Mouse (Mus musculus) kidney, embryonic 15.5 days (tissue): Measurements from ENCODE around the gene Timd4. TPM values are rescaled to one million over a fixed set of nuclear protein-coding genes. Genes with fewer than 3 reads are reported as not detected.

ENCODE experiments used
- ATAC-seq: fragments of 200-750 bp; cut with Nextera tagmentation; replicated peaks from 2 replicates; pipeline ENCODE4 v1.8.0; 2017; ENCODE audit warnings: moderate TSS enrichment; ENCODE audit not compliant: low FRiP score
- H3K27ac ChIP-seq: fragments of 300-500 bp; sonication (generic); 2 replicates; pipeline ENCODE4 v1.5.1; 2015; ENCODE audit warnings: mild to moderate bottlenecking, inconsistent platforms
- H3K27me3 ChIP-seq: fragments of 300-500 bp; sonication (generic); 2 replicates; pipeline ENCODE4 v1.6.1; 2015; ENCODE audit warnings: inconsistent platforms
- H3K36me3 ChIP-seq: fragments of 300-500 bp; sonication (generic); 2 replicates; pipeline ENCODE4 v1.6.1; 2015; ENCODE audit warnings: inconsistent platforms
- H3K4me1 ChIP-seq: fragments of 300-500 bp; sonication (generic); 2 replicates; pipeline ENCODE4 v1.6.1; 2015; ENCODE audit warnings: inconsistent platforms
- H3K4me2 ChIP-seq: fragments of 300-500 bp; sonication (generic); 2 replicates; pipeline ENCODE4 v1.6.1; 2015; ENCODE audit warnings: moderate library complexity, mild to moderate bottlenecking, inconsistent platforms
- H3K4me3 ChIP-seq: fragments of 300-500 bp; sonication (generic); replicated peaks from 2 replicates; pipeline ENCODE4 v1.5.1; 2015; ENCODE audit warnings: mild to moderate bottlenecking, inconsistent platforms
- H3K9ac ChIP-seq: fragments of 300-500 bp; sonication (generic); 2 replicates; pipeline ENCODE4 v1.6.1; 2015; ENCODE audit warnings: mild to moderate bottlenecking, inconsistent platforms
- H3K9me3 ChIP-seq: fragments of 300-500 bp; sonication (generic); replicated peaks from 2 replicates; pipeline ENCODE4 v1.6.1; 2016; ENCODE audit warnings: inconsistent platforms
- WGBS: fragments of 180-500 bp; shearing (Covaris S2); methylation state at CpG from one replicate; pipeline ENCODE4 v1.1.7; 2015; ENCODE audit warnings: mixed read lengths; 5-methylcytosine and 5-hydroxymethylcytosine counted together
- polyA plus RNA-seq: library from polyadenylated mRNA; unstranded; fragments of >200 nt; fragmentation: Nextera tagmentation; extraction: Ambion mirVana; gene quantifications from 2 replicates; pipeline ENCODE4 v1.2.1, GENCODE M21; 2015

Gene Timd4
- polyA plus RNA-seq = 0.21 and 0.36 TPM in 2 replicates

GRCm38 (mm10) chr11:46810511-46810910 lies at the start of gene Timd4:
TSS of gene Timd4 (plus strand) at chr11:46810800.
- 87% methylated on average over 5 of the region's 5 CpGs for WGBS
- H3K4me2 ChIP-seq = no peak within 1 kb of the TSS
- no peaks in the 10 kb centered on the region for H3K36me3 ChIP-seq
- no peak within 1 kb of the TSS for H3K27ac ChIP-seq
- H3K4me3 ChIP-seq = no peak within 1 kb of the TSS
- H3K9ac ChIP-seq = no peak within 1 kb of the TSS
- no peaks in the 10 kb centered on the region for H3K27me3 ChIP-seq
- ATAC-seq = no peak
- no peaks in the 10 kb centered on the region for H3K4me1 ChIP-seq
- no peaks in the 10 kb centered on the region for H3K9me3 ChIP-seq

- Histone ChIP-seq H3K36me3 (no peaks in the 10 kb centered on the region), H3K27me3 (no peaks in the 10 kb centered on the region), H3K9me3 (no peaks in the 10 kb centered on the region), H3K4me2 (no peak overlapping the region), H3K9ac (no peak overlapping the region), H3K4me1 (no peaks in the 10 kb centered on the region), H3K27ac (no peak overlapping the region), H3K4me3 (no peak overlapping the region)
- no peak for ATAC-seq
- WGBS = 66% methylated on average over 3 of the region's 3 CpGs
These were observed 33.7 kb upstream of the Timd4 start for GRCm38 (mm10) chr11:46776879-46777278.

- H3K27me3 ChIP-seq = no peaks in the 10 kb centered on the region
- no peak overlapping the region for H3K4me2 ChIP-seq
- H3K36me3 ChIP-seq = no peaks in the 10 kb centered on the region
- no peak overlapping the region for H3K4me3 ChIP-seq
- WGBS = 86% methylated on average over 2 of the region's 2 CpGs
- no peaks in the 10 kb centered on the region for H3K9me3 ChIP-seq
- no peaks in the 10 kb centered on the region for H3K4me1 ChIP-seq
- no peak overlapping the region for H3K27ac ChIP-seq
- ATAC-seq = no peak
- no peak overlapping the region for H3K9ac ChIP-seq
These were observed 30.8 kb upstream of the Timd4 start for GRCm38 (mm10) chr11:46779811-46780210.

- Histone ChIP-seq H3K9ac (no peak overlapping the region), H3K4me3 (no peak overlapping the region), H3K27me3 (no peaks in the 10 kb centered on the region), H3K27ac (no peak overlapping the region), H3K4me1 (no peaks in the 10 kb centered on the region), H3K36me3 (no peaks in the 10 kb centered on the region), H3K9me3 (no peaks in the 10 kb centered on the region), H3K4me2 (no peak overlapping the region)
- ATAC-seq = no peak
- WGBS = 83% methylated on average over 2 of the region's 2 CpGs
These were observed 6.2 kb upstream of the Timd4 start for GRCm38 (mm10) chr11:46804440-46804839.

GRCm38 (mm10) chr11:46817692-46818091 lies 7.1 kb downstream of the Timd4 start:
- Histone ChIP-seq H3K4me3 (no peak overlapping the region), H3K36me3 (no peaks in the 10 kb centered on the region), H3K27ac (no peak overlapping the region), H3K4me1 (no peaks in the 10 kb centered on the region), H3K9ac (no peak overlapping the region), H3K4me2 (no peak overlapping the region), H3K9me3 (no peaks in the 10 kb centered on the region), H3K27me3 (no peaks in the 10 kb centered on the region)
- WGBS = 86% methylated on average over 5 of the region's 5 CpGs
- no peak for ATAC-seq

GRCm38 (mm10) chr11:46819930-46820329 lies 9.3 kb downstream of the Timd4 start:
- Histone ChIP-seq H3K9me3 (no peaks in the 10 kb centered on the region), H3K27me3 (no peaks in the 10 kb centered on the region), H3K4me2 (no peak overlapping the region), H3K36me3 (no peaks in the 10 kb centered on the region), H3K4me1 (no peaks in the 10 kb centered on the region), H3K4me3 (no peak overlapping the region), H3K9ac (no peak overlapping the region), H3K27ac (no peak overlapping the region)
- ATAC-seq = no peak
- WGBS = 46% methylated on average over 4 of the region's 4 CpGs

GRCm38 (mm10) chr11:46830348-46830747 lies 19.7 kb downstream of the Timd4 start:
- Histone ChIP-seq H3K9ac (no peak overlapping the region), H3K36me3 (no peaks in the 10 kb centered on the region), H3K4me1 (no peaks in the 10 kb centered on the region), H3K27me3 (no peaks in the 10 kb centered on the region), H3K27ac (no peak overlapping the region), H3K9me3 (no peaks in the 10 kb centered on the region), H3K4me2 (no peak overlapping the region), H3K4me3 (no peak overlapping the region)
- no peak for ATAC-seq
- WGBS = 64% methylated on average over 2 of the region's 2 CpGs

- H3K36me3 ChIP-seq = no peaks in the 10 kb centered on the region
- H3K9me3 ChIP-seq = no peaks in the 10 kb centered on the region
- no peaks in the 10 kb centered on the region for H3K27me3 ChIP-seq
- H3K4me1 ChIP-seq = no peaks in the 10 kb centered on the region
- ATAC-seq = no peak
- 82% methylated on average over 1 of the region's 1 CpGs for whole genome bisulfite sequencing
- H3K27ac ChIP-seq = no peak overlapping the region
- no peak overlapping the region for H3K4me3 ChIP-seq
- H3K4me2 ChIP-seq = no peak overlapping the region
- no peak overlapping the region for H3K9ac ChIP-seq
These were observed 24.5 kb downstream of the Timd4 start for GRCm38 (mm10) chr11:46835080-46835479.

GRCm38 (mm10) chr11:46842015-46842726 lies 31.6 kb downstream of the Timd4 start:
- Histone ChIP-seq H3K9me3 (no peaks in the 10 kb centered on the region), H3K9ac (no peak overlapping the region), H3K27me3 (no peaks in the 10 kb centered on the region), H3K4me1 (peaks cover 17% of the 10 kb centered on the region), H3K27ac (no peak overlapping the region), H3K36me3 (no peaks in the 10 kb centered on the region), H3K4me2 (no peak overlapping the region), H3K4me3 (no peak overlapping the region)
- 62% methylated on average over 2 of the region's 2 CpGs for WGBS
- ATAC-seq = peak; percentile 57

- Histone ChIP-seq H3K9me3 (no peaks in the 10 kb centered on the region), H3K4me2 (no peak overlapping the region), H3K9ac (no peak overlapping the region), H3K4me3 (no peak overlapping the region), H3K27me3 (no peaks in the 10 kb centered on the region), H3K36me3 (no peaks in the 10 kb centered on the region), H3K4me1 (peaks cover 42% of the 10 kb centered on the region), H3K27ac (peak overlapping the region; percentile 54)
- 24% methylated on average over 1 of the region's 1 CpGs for WGBS
- ATAC-seq = no peak
These were observed 36.1 kb downstream of the Timd4 start for GRCm38 (mm10) chr11:46846661-46847060.

GRCm38 (mm10) chr11:46847827-46848220 lies 37.2 kb downstream of the Timd4 start:
- Histone ChIP-seq H3K27me3 (no peaks in the 10 kb centered on the region), H3K9me3 (no peaks in the 10 kb centered on the region), H3K9ac (no peak overlapping the region), H3K4me3 (no peak overlapping the region), H3K36me3 (no peaks in the 10 kb centered on the region), H3K4me1 (peaks cover 37% of the 10 kb centered on the region), H3K27ac (peak overlapping the region; percentile 71), H3K4me2 (no peak overlapping the region)
- 25% methylated on average over 3 of the region's 3 CpGs for WGBS
- ATAC-seq = no peak; the same call in none of the 2 replicates

- no peak overlapping the region for H3K4me3 ChIP-seq
- peak overlapping the region; percentile 71 for H3K27ac ChIP-seq
- peaks cover 36% of the 10 kb centered on the region for H3K4me1 ChIP-seq
- H3K9ac ChIP-seq = no peak overlapping the region
- H3K27me3 ChIP-seq = no peaks in the 10 kb centered on the region
- peak; percentile 79 for ATAC-seq
- no peaks in the 10 kb centered on the region for H3K36me3 ChIP-seq
- H3K9me3 ChIP-seq = no peaks in the 10 kb centered on the region
- no peak overlapping the region for H3K4me2 ChIP-seq
- 15% methylated on average over 8 of the region's 8 CpGs for WGBS
These were observed 37.8 kb downstream of the Timd4 start for GRCm38 (mm10) chr11:46848221-46848971.
